Mouse (Mus musculus) kidney, postnatal 0 days (tissue): Measurements from ENCODE around the gene Tpst1. TPM values are rescaled to one million over a fixed set of nuclear protein-coding genes. Genes with fewer than 3 reads are reported as not detected.

Experiments used
- ATAC-seq: fragments of 200-750 bp; cut with Nextera tagmentation; replicated peaks from 2 replicates; pipeline ENCODE4 v1.8.0; 2017; ENCODE audit warnings: low read depth, moderate number of reproducible peaks, moderate TSS enrichment, moderate library complexity; ENCODE audit not compliant: low FRiP score
- DNase-seq: peaks from one replicate; pipeline ENCODE4 v3.0.0-alpha.2; 2016; ENCODE audit warnings: low spot score
- H3K27ac ChIP-seq: fragments of 300-500 bp; sonication (generic); 2 replicates; pipeline ENCODE4 v1.5.1; 2014; ENCODE audit warnings: mild to moderate bottlenecking
- H3K27me3 ChIP-seq: fragments of 300-500 bp; sonication (generic); 2 replicates; pipeline ENCODE4 v1.6.1; 2014; ENCODE audit warnings: low read length, mixed read lengths; ENCODE audit not compliant: insufficient read depth
- H3K36me3 ChIP-seq: fragments of 300-500 bp; sonication (generic); 2 replicates; pipeline ENCODE4 v1.6.1; 2014; ENCODE audit warnings: low read length, mixed read lengths; ENCODE audit not compliant: insufficient read depth
- H3K4me1 ChIP-seq: fragments of 300-500 bp; sonication (generic); replicated peaks from 2 replicates; pipeline ENCODE4 v1.6.1; 2014; ENCODE audit warnings: antibody characterized with exemption, low read length, mixed read lengths; ENCODE audit not compliant: insufficient read depth
- H3K4me2 ChIP-seq: fragments of 300-500 bp; sonication (generic); 2 replicates; pipeline ENCODE4 v1.6.1; 2014; ENCODE audit warnings: mild to moderate bottlenecking, low read length, moderate library complexity, mixed read lengths
- H3K4me3 ChIP-seq: fragments of 300-500 bp; sonication (generic); replicated peaks from 2 replicates; pipeline ENCODE4 v1.5.1; 2014; ENCODE audit warnings: low read depth, low read length
- H3K9ac ChIP-seq: fragments of 300-500 bp; sonication (generic); 2 replicates; pipeline ENCODE4 v1.6.1; 2014; ENCODE audit warnings: low read depth, low read length
- H3K9me3 ChIP-seq: fragments of 300-500 bp; sonication (generic); replicated peaks from 2 replicates; pipeline ENCODE4 v1.6.1; 2016; ENCODE audit warnings: low read length, inconsistent platforms, mixed read lengths
- CTCF ChIP-seq: IDR thresholded peaks from 2 replicates; pipeline ENCODE4 v1.5.1; 2016; ENCODE audit warnings: antibody characterized with exemption, low read depth, mild to moderate bottlenecking, moderate library complexity
- WGBS: fragments of 180-500 bp; shearing (Covaris S2); extraction: QIAGEN DNeasy Blood & Tissue Kit; methylation state at CpG from one replicate; pipeline ENCODE4 v1.1.7; 2014; 5-methylcytosine and 5-hydroxymethylcytosine counted together
- polyA plus RNA-seq: library from polyadenylated mRNA; unstranded; fragments of >200 nt; fragmentation: Nextera tagmentation; extraction: Ambion mirVana; gene quantifications from 2 replicates; pipeline ENCODE4 v1.2.1, GENCODE M21; 2015

Tpst1 gene
- polyA plus RNA-seq, 1 experiment from 2014 or later = 66.5 TPM

- DNase-seq (no peak), ATAC-seq (peak; percentile 68; the same call in 1 of the 2 replicates)
- Histone ChIP-seq H3K4me1 (no peaks in the 10 kb centered on the region), H3K4me3 (no peak overlapping the region), H3K27ac (no peak overlapping the region), H3K9ac (no peak overlapping the region), H3K36me3 (no peaks in the 10 kb centered on the region), H3K4me2 (no peak overlapping the region), H3K27me3 (no peaks in the 10 kb centered on the region), H3K9me3 (no peaks in the 10 kb centered on the region)
- WGBS = 65% methylated on average over 7 of the region's 7 CpGs
- peak; percentile 36; the same call in 1 of the 2 replicates for TF ChIP-seq CTCF
These were observed 107.2 kb downstream of the Tpst1 start for GRCm38 (mm10) chr5:130180362-130180761.

- Histone ChIP-seq H3K27ac (no peak overlapping the region), H3K36me3 (no peaks in the 10 kb centered on the region), H3K9ac (no peak overlapping the region), H3K4me2 (no peak overlapping the region), H3K4me3 (no peak overlapping the region), H3K27me3 (no peaks in the 10 kb centered on the region), H3K9me3 (no peaks in the 10 kb centered on the region), H3K4me1 (no peaks in the 10 kb centered on the region)
- 56% methylated on average over 6 of the region's 6 CpGs for WGBS
- DNase-seq = no peak
- ATAC-seq = no peak
- no peak for TF ChIP-seq CTCF
These were observed 108.8 kb downstream of the Tpst1 start for GRCm38 (mm10) chr5:130181740-130182540.

GRCm38 (mm10) chr5:130182541-130182821 is 109.4 kb downstream of the Tpst1 start:
- no peak for DNase-seq
- 54% methylated on average over 3 of the region's 3 CpGs for WGBS

GRCm38 (mm10) chr5:130184193-130184856 is 111.2 kb downstream of the Tpst1 start:
- ATAC-seq = no peak
- 0 out of 2 replicates have a peak, but pooled peaks cover 7% of the 10 kb centered on the region for H3K36me3 ChIP-seq
- H3K9ac ChIP-seq = no peak overlapping the region
- DNase-seq = no peak
- H3K4me3 ChIP-seq = no peak overlapping the region
- no peaks in the 10 kb centered on the region for H3K27me3 ChIP-seq
- H3K4me1 ChIP-seq = no peaks in the 10 kb centered on the region
- H3K27ac ChIP-seq = no peak overlapping the region
- 84% methylated on average over 9 of the region's 9 CpGs for WGBS
- H3K4me2 ChIP-seq = no peak overlapping the region
- no peaks in the 10 kb centered on the region for H3K9me3 ChIP-seq
- no peak for TF ChIP-seq CTCF

More at GRCm38 (mm10) chr5:130182541-130182821, 109.4 kb downstream of the Tpst1 start:
- H3K9ac ChIP-seq = no peak overlapping the region
- no peaks in the 10 kb centered on the region for H3K4me1 ChIP-seq
- H3K36me3 ChIP-seq = 0 out of 2 replicates have a peak, but pooled peaks cover 2% of the 10 kb centered on the region
- no peak overlapping the region for H3K27ac ChIP-seq
- no peak overlapping the region for H3K4me3 ChIP-seq
- no peak for ATAC-seq
- no peaks in the 10 kb centered on the region for H3K27me3 ChIP-seq
- no peaks in the 10 kb centered on the region for H3K9me3 ChIP-seq
- no peak overlapping the region for H3K4me2 ChIP-seq
- no peak for TF ChIP-seq CTCF

- Histone ChIP-seq H3K27me3 (no peaks in the 10 kb centered on the region), H3K9ac (no peak overlapping the region), H3K4me3 (no peak overlapping the region), H3K4me2 (no peak overlapping the region), H3K9me3 (no peaks in the 10 kb centered on the region), H3K4me1 (no peaks in the 10 kb centered on the region), H3K27ac (no peak overlapping the region), H3K36me3 (peaks cover 16% of the 10 kb centered on the region)
- WGBS = 81% methylated on average over 6 of the region's 6 CpGs
- no peak for TF ChIP-seq CTCF
- DNase-seq (no peak), ATAC-seq (no peak)
These were observed 112.2 kb downstream of the Tpst1 start for GRCm38 (mm10) chr5:130185312-130185711.

Other genes starting within 250 kb of the Tpst1 start
- 52.1 and 55.5 TPM in 2 replicates for gene Sumf2, start 226.3 kb upstream of the Tpst1 start, polyA plus RNA-seq
- gene Chchd2, start 185.9 kb upstream of the Tpst1 start, polyA plus RNA-seq = 1,323 and 1,401 TPM in 2 replicates
- gene Zbed5, start 177.6 kb upstream of the Tpst1 start, polyA plus RNA-seq = 6.1 and 6.6 TPM in 2 replicates
- gene Phkg1, start 174.8 kb upstream of the Tpst1 start, polyA plus RNA-seq = 0.05 and 0.10 TPM in 2 replicates
- gene Nupr1l, start 164.8 kb upstream of the Tpst1 start, polyA plus RNA-seq = 6.5 and 6.8 TPM in 2 replicates
- gene Vkorc1l1, start 131.4 kb upstream of the Tpst1 start, polyA plus RNA-seq = 19.4 and 20.7 TPM in 2 replicates
- gene Gusb, start 70.3 kb upstream of the Tpst1 start, polyA plus RNA-seq = 51.2 and 52.7 TPM in 2 replicates
- gene Asl, start 44.1 kb upstream of the Tpst1 start, polyA plus RNA-seq = 86.4 and 94.1 TPM in 2 replicates
- gene Crcp, start 44.0 kb upstream of the Tpst1 start, polyA plus RNA-seq = 36.8 and 42.8 TPM in 2 replicates
- 4.0 and 4.2 TPM in 2 replicates for gene Kctd7, start 71.5 kb downstream of the Tpst1 start, polyA plus RNA-seq
- 28.1 and 31.8 TPM in 2 replicates for gene Rabgef1, start 98.5 kb downstream of the Tpst1 start, polyA plus RNA-seq
- 33.6 and 41.1 TPM in 2 replicates for gene Tmem248, start 143.8 kb downstream of the Tpst1 start, polyA plus RNA-seq
- 78.5 and 78.6 TPM in 2 replicates for gene Sbds, start 182.2 kb downstream of the Tpst1 start, polyA plus RNA-seq
- gene Tyw1, start 182.3 kb downstream of the Tpst1 start, polyA plus RNA-seq = 20.8 and 24.6 TPM in 2 replicates